Mouse (Mus musculus) limb, embryonic 11.5 days (tissue): Measurements from ENCODE around the gene Ank. TPM values are rescaled to one million over a fixed set of nuclear protein-coding genes. Genes with fewer than 3 reads are reported as not detected.
A peak's percentile ranks its signal among the peaks of the same experiment; 100 is the strongest.

Experiments used
- ATAC-seq: fragments of 200-750 bp; cut with Nextera tagmentation; 2 replicates; pipeline ENCODE4 v1.8.0; 2017; ENCODE audit warnings: low read depth; ENCODE audit not compliant: insufficient number of reproducible peaks, low FRiP score, low TSS enrichment
- DNase-seq: peaks from one replicate; pipeline ENCODE4 v3.0.0-alpha.2; 2015; ENCODE audit warnings: low spot score
- H3K27ac ChIP-seq: fragments of 300-500 bp; sonication (generic); replicated peaks from 2 replicates; pipeline ENCODE4 v1.5.1; 2014; ENCODE audit warnings: low read depth, mild to moderate bottlenecking, low read length
- H3K27me3 ChIP-seq: fragments of 300-500 bp; sonication (generic); 2 replicates; pipeline ENCODE4 v1.6.1; 2014; ENCODE audit warnings: mild to moderate bottlenecking, low read length, mixed read lengths; ENCODE audit not compliant: control insufficient read depth, insufficient read depth
- H3K36me3 ChIP-seq: fragments of 300-500 bp; sonication (generic); 2 replicates; pipeline ENCODE4 v1.6.1; 2014; ENCODE audit warnings: mild to moderate bottlenecking, low read length, moderate library complexity, mixed read lengths; ENCODE audit not compliant: control insufficient read depth, insufficient read depth
- H3K4me1 ChIP-seq: fragments of 300-500 bp; sonication (generic); 2 replicates; pipeline ENCODE4 v1.6.1; 2014; ENCODE audit warnings: low read length, mixed read lengths; ENCODE audit not compliant: control insufficient read depth, insufficient read depth
- H3K4me2 ChIP-seq: fragments of 300-500 bp; sonication (generic); 2 replicates; pipeline ENCODE4 v1.6.1; 2014; ENCODE audit warnings: low read depth, mild to moderate bottlenecking, moderate library complexity; ENCODE audit not compliant: severe bottlenecking
- H3K4me3 ChIP-seq: fragments of 300-500 bp; sonication (generic); 2 replicates; pipeline ENCODE4 v1.5.1; 2014; ENCODE audit warnings: low read depth, low read length
- H3K9ac ChIP-seq: fragments of 300-500 bp; sonication (generic); 2 replicates; pipeline ENCODE4 v1.6.1; 2014; ENCODE audit warnings: mild to moderate bottlenecking, low read length
- H3K9me3 ChIP-seq: fragments of 300-500 bp; sonication (generic); 2 replicates; pipeline ENCODE4 v1.6.1; 2016; ENCODE audit warnings: low read length; ENCODE audit not compliant: control insufficient read depth
- WGBS: fragments of 180-500 bp; shearing (Covaris S2); extraction: QIAGEN DNeasy Blood & Tissue Kit; methylation state at CpG from one replicate; pipeline ENCODE4 v1.1.7; 2014; 5-methylcytosine and 5-hydroxymethylcytosine counted together
- polyA plus RNA-seq: library from polyadenylated mRNA; unstranded; fragments of >200 nt; fragmentation: Nextera tagmentation; extraction: Ambion mirVana; gene quantifications from 2 replicates; pipeline ENCODE4 v1.2.1, GENCODE M21; 2014

The Ank gene
- polyA plus RNA-seq, 1 experiment from 2014 or later = 2.9 TPM

- H3K36me3 ChIP-seq = peaks cover 4% of the 10 kb centered on the region; the same call in 1 of the 2 replicates
- no peak overlapping the region for H3K9ac ChIP-seq
- no peaks in the 10 kb centered on the region for H3K27me3 ChIP-seq
- no peak for ATAC-seq
- DNase-seq = no peak
- no peak overlapping the region for H3K4me3 ChIP-seq
- H3K9me3 ChIP-seq = no peaks in the 10 kb centered on the region
- 84% methylated on average over 13 of the region's 13 CpGs for WGBS
- no peak overlapping the region for H3K4me2 ChIP-seq
- H3K4me1 ChIP-seq = 0 out of 2 replicates have a peak, but pooled peaks cover 3% of the 10 kb centered on the region
- no peak overlapping the region for H3K27ac ChIP-seq
Measured at GRCm38 (mm10) chr15:27593717-27594116, 127.2 kb downstream of the Ank start.

DNA sequence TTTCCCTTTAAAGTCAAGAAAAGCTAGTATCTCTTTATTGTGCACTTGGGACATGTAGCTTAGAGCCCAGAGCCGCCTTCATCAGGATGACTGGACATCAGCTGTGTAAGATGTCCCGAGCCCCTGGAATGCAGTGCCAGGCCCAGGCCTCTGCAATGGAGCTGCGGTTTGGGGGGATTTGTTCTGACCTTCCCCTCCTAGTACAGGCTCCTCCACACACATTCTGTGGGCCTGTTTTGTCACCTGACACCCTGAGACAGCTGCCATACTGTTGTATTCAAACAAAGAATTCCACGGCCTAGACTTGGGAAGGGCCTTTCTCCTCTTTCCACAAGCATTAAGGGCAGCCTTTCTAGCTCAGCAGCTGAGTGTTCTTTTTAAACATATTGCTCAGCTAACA lies 128.5 kb downstream of the Ank start:
- DNase-seq (peak; percentile 40), ATAC-seq (peak; percentile 76; the same call in 1 of the 2 replicates)
- H3K27ac ChIP-seq = peak overlapping the region; percentile 74; the same call in 1 of the 2 replicates
- H3K9me3 ChIP-seq = no peaks in the 10 kb centered on the region
- H3K9ac ChIP-seq = no peak overlapping the region
- no peak overlapping the region for H3K4me2 ChIP-seq
- H3K4me3 ChIP-seq = no peak overlapping the region
- 0 out of 2 replicates have a peak, but pooled peaks cover 3% of the 10 kb centered on the region for H3K4me1 ChIP-seq
- peaks cover 4% of the 10 kb centered on the region; the same call in 1 of the 2 replicates for H3K36me3 ChIP-seq
- H3K27me3 ChIP-seq = no peaks in the 10 kb centered on the region
- 51% methylated on average over 4 of the region's 4 CpGs for WGBS

GRCm38 (mm10) chr15:27595560-27595959 lies 129.1 kb downstream of the Ank start:
- Histone ChIP-seq H3K27ac (peak overlapping the region; percentile 74), H3K9me3 (no peaks in the 10 kb centered on the region), H3K4me3 (no peak overlapping the region), H3K27me3 (no peaks in the 10 kb centered on the region), H3K36me3 (peaks cover 2% of the 10 kb centered on the region; the same call in 1 of the 2 replicates), H3K9ac (no peak overlapping the region), H3K4me2 (no peak overlapping the region), H3K4me1 (0 out of 2 replicates have a peak, but pooled peaks cover 3% of the 10 kb centered on the region)
- ATAC-seq (0 out of 2 replicates have a peak, but pooled peaks have one; percentile 18), DNase-seq (peak; percentile 28)
- WGBS = 65% methylated on average over 8 of the region's 8 CpGs

- Histone ChIP-seq H3K27ac (no peak overlapping the region), H3K4me1 (0 out of 2 replicates have a peak, but pooled peaks cover 3% of the 10 kb centered on the region), H3K4me2 (no peak overlapping the region), H3K9me3 (no peaks in the 10 kb centered on the region), H3K27me3 (no peaks in the 10 kb centered on the region), H3K36me3 (no peaks in the 10 kb centered on the region; the same call in 1 of the 2 replicates), H3K9ac (no peak overlapping the region), H3K4me3 (no peak overlapping the region)
- DNase-seq = no peak
- 65% methylated on average over 3 of the region's 3 CpGs for WGBS
- no peak for ATAC-seq
Measured at GRCm38 (mm10) chr15:27596463-27597140, 130.1 kb downstream of the Ank start.

- Histone ChIP-seq H3K4me3 (no peak overlapping the region), H3K9ac (no peak overlapping the region), H3K27ac (no peak overlapping the region), H3K4me1 (0 out of 2 replicates have a peak, but pooled peaks cover 3% of the 10 kb centered on the region), H3K4me2 (no peak overlapping the region), H3K27me3 (no peaks in the 10 kb centered on the region), H3K36me3 (no peaks in the 10 kb centered on the region; the same call in 1 of the 2 replicates), H3K9me3 (no peaks in the 10 kb centered on the region)
- DNase-seq = no peak
- WGBS = 90% methylated on average over 4 of the region's 4 CpGs
- ATAC-seq = no peak
Measured at GRCm38 (mm10) chr15:27597516-27597915, 131.0 kb downstream of the Ank start.

DNA sequence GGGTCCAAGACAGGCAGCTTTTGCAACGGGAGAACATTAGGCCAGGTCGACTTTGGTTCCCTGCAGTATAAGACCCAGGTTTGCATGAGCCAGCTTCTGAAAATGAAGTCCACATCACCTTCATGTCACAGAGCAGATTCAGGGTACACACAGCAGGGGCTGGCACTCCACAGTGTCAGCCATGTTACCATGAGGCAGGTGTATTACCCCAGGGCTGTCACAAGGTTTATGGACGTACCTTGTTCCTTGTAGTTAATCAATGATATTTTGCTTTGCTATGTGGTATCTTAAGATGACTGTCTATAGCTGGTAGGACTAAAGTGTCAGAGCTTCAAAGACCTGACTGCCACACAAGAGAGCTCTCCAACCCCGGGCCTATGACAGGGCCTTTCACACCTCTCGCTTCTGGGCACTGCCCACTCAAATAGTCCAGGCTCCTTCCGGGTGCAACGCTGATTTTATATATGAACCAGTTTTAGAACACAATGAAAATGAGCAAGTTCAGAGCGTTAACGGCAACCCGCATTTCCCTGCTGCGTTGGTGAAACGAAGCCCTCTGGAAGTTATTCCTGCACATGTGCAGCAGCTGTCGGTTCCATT lies 132.4 kb downstream of the Ank start:
- WGBS = 89% methylated on average over 13 of the region's 13 CpGs
- no peaks in the 10 kb centered on the region for H3K27me3 ChIP-seq
- H3K4me2 ChIP-seq = no peak overlapping the region
- H3K27ac ChIP-seq = no peak overlapping the region
- H3K36me3 ChIP-seq = no peaks in the 10 kb centered on the region; the same call in 1 of the 2 replicates
- no peaks in the 10 kb centered on the region for H3K9me3 ChIP-seq
- no peak overlapping the region for H3K9ac ChIP-seq
- 0 out of 2 replicates have a peak, but pooled peaks cover 3% of the 10 kb centered on the region for H3K4me1 ChIP-seq
- ATAC-seq (no peak), DNase-seq (no peak)
- no peak overlapping the region for H3K4me3 ChIP-seq

DNA sequence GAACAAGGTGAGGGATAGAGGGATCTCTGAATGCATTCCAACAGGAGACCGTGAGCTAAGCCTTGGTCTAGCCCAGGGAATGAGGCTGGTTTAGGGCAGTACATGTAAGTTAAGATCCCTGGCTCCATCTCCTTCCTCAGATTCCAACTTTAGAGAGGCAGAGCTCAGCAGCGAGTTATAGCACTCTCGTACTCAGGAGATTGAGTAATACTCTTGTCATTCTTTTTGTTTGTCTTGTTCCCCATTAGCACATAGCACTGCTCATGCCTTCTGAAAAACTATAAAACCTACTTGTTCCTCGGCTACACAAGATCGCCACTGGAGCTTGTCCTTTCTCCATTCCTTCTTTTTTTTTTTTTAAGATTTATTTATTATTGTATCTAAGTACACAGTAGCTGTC lies 134.0 kb downstream of the Ank start:
- Histone ChIP-seq H3K4me3 (no peak overlapping the region), H3K9me3 (no peaks in the 10 kb centered on the region), H3K36me3 (no peaks in the 10 kb centered on the region; the same call in 1 of the 2 replicates), H3K27me3 (no peaks in the 10 kb centered on the region), H3K27ac (no peak overlapping the region), H3K4me1 (0 out of 2 replicates have a peak, but pooled peaks cover 1% of the 10 kb centered on the region), H3K9ac (no peak overlapping the region), H3K4me2 (no peak overlapping the region)
- ATAC-seq (no peak), DNase-seq (no peak)
- 93% methylated on average over 5 of the region's 5 CpGs for WGBS

- DNase-seq = no peak
- H3K36me3 ChIP-seq = no peaks in the 10 kb centered on the region
- no peak overlapping the region for H3K4me3 ChIP-seq
- WGBS = 93% methylated on average over 3 of the region's 3 CpGs
- no peaks in the 10 kb centered on the region for H3K27me3 ChIP-seq
- no peak overlapping the region for H3K27ac ChIP-seq
- ATAC-seq = no peak
- H3K9me3 ChIP-seq = no peaks in the 10 kb centered on the region
- H3K4me2 ChIP-seq = no peak overlapping the region
- no peaks in the 10 kb centered on the region for H3K4me1 ChIP-seq
- no peak overlapping the region for H3K9ac ChIP-seq
Measured at GRCm38 (mm10) chr15:27604558-27604957, 138.1 kb downstream of the Ank start.
